Comparison of ENCODE assay signal across 8 mouse cellular contexts in the genomic region with DNA sequence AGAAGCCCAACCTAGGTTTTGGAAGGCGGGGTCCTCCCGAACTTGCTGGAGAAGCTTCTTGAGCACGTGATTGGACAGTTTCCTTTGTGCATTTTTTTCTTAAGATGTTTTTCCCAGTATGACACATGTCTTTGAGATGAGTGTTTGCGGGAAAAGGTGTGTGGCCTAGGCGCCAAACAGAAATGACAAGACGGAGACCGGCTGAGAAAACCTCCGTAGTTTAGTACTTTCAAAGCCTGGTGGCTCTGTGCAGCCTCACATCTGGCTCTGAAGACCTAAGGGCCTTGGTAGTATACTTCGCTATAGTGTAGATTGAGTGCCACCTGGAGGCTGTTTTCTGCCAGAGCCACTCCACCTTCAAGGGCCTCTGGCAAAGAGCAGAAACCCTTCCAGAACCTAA. TPM values are rescaled to one million over a fixed set of nuclear protein-coding genes. Genes with fewer than 3 reads are reported as not detected.
DNase-seq lines count a peak whose midpoint lies in the region; ATAC-seq and TF ChIP-seq lines count a peak whose summit lies in the region.

No protein-coding gene starts in this region.

- peak overlapping the region; percentile 35 for H3K4me3 ChIP-seq in erythroblast, embryonic 14.5 days (replicated peaks)
- H3K4me3 ChIP-seq in heart, embryonic 13.5 days: peak overlapping the region; percentile 42
- peak overlapping the region; percentile 39 for H3K4me3 ChIP-seq in kidney, embryonic 16.5 days (ENCODE audit: low read length)
- no peak overlapping the region for H3K4me3 ChIP-seq in lung, adult 2 months (replicated peaks; ENCODE audit: extremely low read depth, low read depth, low read length)
- H3K4me3 ChIP-seq in neural tube, embryonic 15.5 days (replicated peaks): peak overlapping the region; percentile 26
- no peak overlapping the region for H3K4me3 ChIP-seq in thymus, adult 2 months (ENCODE audit: control insufficient read depth, insufficient read depth, low read length)

- H3K27ac ChIP-seq in heart, embryonic 13.5 days (replicated peaks): no peak overlapping the region
- no peak overlapping the region for H3K27ac ChIP-seq in kidney, embryonic 16.5 days (ENCODE audit: low read length)
- H3K27ac ChIP-seq in neural tube, embryonic 15.5 days (replicated peaks): peak overlapping the region; percentile 23; the same call in 1 of the 2 replicates
- no peak overlapping the region for H3K27ac ChIP-seq in thymus, adult 2 months (ENCODE audit: control insufficient read depth, insufficient read depth, low read length)

- H3K9ac ChIP-seq in heart, embryonic 13.5 days: peak overlapping the region; percentile 71; the same call in 1 of the 2 replicates
- H3K9ac ChIP-seq in kidney, embryonic 16.5 days (replicated peaks; ENCODE audit: low read length): peak overlapping the region; percentile 40
- no peak overlapping the region for H3K9ac ChIP-seq in neural tube, embryonic 15.5 days (replicated peaks)

- no peak for ATAC-seq in heart, embryonic 13.5 days (ENCODE audit: extremely low read depth, insufficient number of reproducible peaks, low FRiP score, low TSS enrichment)
- ATAC-seq in kidney, embryonic 16.5 days (ENCODE audit: low FRiP score, low TSS enrichment): peak; percentile 57
- ATAC-seq in neural tube, embryonic 15.5 days (ENCODE audit: low FRiP score): no peak

- peak; percentile 79 to 83 for DNase-seq in CD8-positive naive resting alpha-beta T cell, adult 2 months (ENCODE audit: low read depth in 2 of 2, low spot score in 2 of 2)
- peak; percentile 86 for DNase-seq in adrenal gland, postnatal 14 days
- DNase-seq in lung, adult 2 months: peak; percentile 71
- DNase-seq in thymus, adult 2 months: peak; percentile 86

- peak overlapping the region; percentile 67 for H3K4me2 ChIP-seq in heart, embryonic 13.5 days
- H3K4me2 ChIP-seq in kidney, embryonic 16.5 days (replicated peaks; ENCODE audit: low read depth, low read length): peak overlapping the region; percentile 48
- peak overlapping the region; percentile 49 for H3K4me2 ChIP-seq in neural tube, embryonic 15.5 days

- peaks cover 56% of the 10 kb centered on the region for H3K4me1 ChIP-seq in erythroblast, embryonic 14.5 days (ENCODE audit: control insufficient read depth)
- H3K4me1 ChIP-seq in heart, embryonic 13.5 days: peaks cover 22% of the 10 kb centered on the region
- H3K4me1 ChIP-seq in kidney, embryonic 16.5 days (ENCODE audit: insufficient read depth, low read length): peaks cover 12% of the 10 kb centered on the region
- peaks cover 6% of the 10 kb centered on the region; the same call in 1 of the 2 replicates for H3K4me1 ChIP-seq in lung, adult 2 months (ENCODE audit: control insufficient read depth, insufficient read depth, low read length)
- peaks cover 25% of the 10 kb centered on the region for H3K4me1 ChIP-seq in neural tube, embryonic 15.5 days
- peaks cover 8% of the 10 kb centered on the region for H3K4me1 ChIP-seq in thymus, adult 2 months (replicated peaks; ENCODE audit: control insufficient read depth, insufficient read depth, low read length)

- no peaks in the 10 kb centered on the region for H3K36me3 ChIP-seq in erythroblast, embryonic 14.5 days (ENCODE audit: control insufficient read depth)
- no peaks in the 10 kb centered on the region for H3K36me3 ChIP-seq in heart, embryonic 13.5 days
- H3K36me3 ChIP-seq in kidney, embryonic 16.5 days (ENCODE audit: insufficient read depth, low read length): no peaks in the 10 kb centered on the region
- no peaks in the 10 kb centered on the region for H3K36me3 ChIP-seq in neural tube, embryonic 15.5 days
- H3K36me3 ChIP-seq in thymus, adult 2 months (ENCODE audit: control insufficient read depth, insufficient read depth, low read length): no peaks in the 10 kb centered on the region

- no peak for TF ChIP-seq POLR2A in lung, adult 2 months (IDR thresholded peaks at IDR 0.05; ENCODE audit: borderline replicate concordance, extremely low read depth, low read depth, low read length)
- no peak for TF ChIP-seq POLR2A in thymus, adult 2 months (IDR thresholded peaks at IDR 0.05; ENCODE audit: control insufficient read depth, extremely low read depth, insufficient read depth, low read length, poor library complexity)

- H3K27me3 ChIP-seq in erythroblast, embryonic 14.5 days (ENCODE audit: control insufficient read depth): peaks cover 18% of the 10 kb centered on the region
- peaks cover 8% of the 10 kb centered on the region for H3K27me3 ChIP-seq in heart, embryonic 13.5 days (replicated peaks)
- H3K27me3 ChIP-seq in kidney, embryonic 16.5 days (ENCODE audit: insufficient read depth, low read length): no peaks in the 10 kb centered on the region; the same call in 1 of the 2 replicates
- H3K27me3 ChIP-seq in neural tube, embryonic 15.5 days (replicated peaks): no peaks in the 10 kb centered on the region
- H3K27me3 ChIP-seq in thymus, adult 2 months (ENCODE audit: control insufficient read depth, insufficient read depth, low read length): no peaks in the 10 kb centered on the region

- TF ChIP-seq CTCF in lung, adult 2 months (IDR thresholded peaks at IDR 0.05; ENCODE audit: insufficient read depth, low read length): peak; percentile 66
- TF ChIP-seq CTCF in thymus, adult 2 months (IDR thresholded peaks at IDR 0.05; ENCODE audit: borderline replicate concordance, control insufficient read depth, extremely low read depth, insufficient read depth, low read length, poor library complexity): no peak

- 5% methylated on average over 9 of the region's 9 CpGs for WGBS in heart, embryonic 13.5 days
- 2% methylated on average over 9 of the region's 9 CpGs for WGBS in kidney, embryonic 16.5 days
- 1% methylated on average over 9 of the region's 9 CpGs for WGBS in lung, adult 2 months
- 7% methylated on average over 9 of the region's 9 CpGs for WGBS in neural tube, embryonic 15.5 days
- WGBS in thymus, adult 2 months: 6% methylated on average over 9 of the region's 9 CpGs

- no peaks in the 10 kb centered on the region for H3K9me3 ChIP-seq in erythroblast, embryonic 14.5 days (ENCODE audit: control insufficient read depth, low read length)
- no peaks in the 10 kb centered on the region for H3K9me3 ChIP-seq in heart, embryonic 13.5 days
- no peaks in the 10 kb centered on the region for H3K9me3 ChIP-seq in kidney, embryonic 16.5 days (ENCODE audit: low read length)
- no peaks in the 10 kb centered on the region for H3K9me3 ChIP-seq in neural tube, embryonic 15.5 days (replicated peaks)

RNA-seq across cellular contexts. Expression of gene Tia1, which starts 3.0 kb away (rescaled TPM):
- total RNA-seq in adrenal gland, postnatal 14 days (2021): 48.8 and 69.5 TPM in 2 replicates
- polyA plus RNA-seq in erythroblast, embryonic 14.5 days (2012): 0.58 and 0.72 TPM in 2 replicates
- 120 and 125 TPM in 2 replicates for polyA plus RNA-seq in heart, embryonic 13.5 days (2015; fragmentation: Nextera tagmentation; extraction: Ambion mirVana)
- polyA plus RNA-seq in kidney, embryonic 16.5 days (2015; fragmentation: Nextera tagmentation; extraction: Ambion mirVana): 187 and 221 TPM in 2 replicates
- polyA plus RNA-seq in lung, adult 2 months (2012; rRNA removed): 12.8 and 22.0 TPM in 2 replicates
- 275 and 303 TPM in 2 replicates for polyA plus RNA-seq in neural tube, embryonic 15.5 days (2015; fragmentation: Nextera tagmentation; extraction: Ambion mirVana)
- 73.1 and 83.4 TPM in 2 replicates for polyA plus RNA-seq in thymus, adult 2 months (2012; rRNA removed)

RNA-seq across cellular contexts. Expression of gene Pcyox1, which starts 4.0 kb away (rescaled TPM):
- total RNA-seq in adrenal gland, postnatal 14 days (2021): 145 and 151 TPM in 2 replicates
- polyA plus RNA-seq in erythroblast, embryonic 14.5 days (2012): 0.08 and 0.46 TPM in 2 replicates
- polyA plus RNA-seq in heart, embryonic 13.5 days (2015; fragmentation: Nextera tagmentation; extraction: Ambion mirVana): 51.2 and 52.0 TPM in 2 replicates
- 113 and 119 TPM in 2 replicates for polyA plus RNA-seq in kidney, embryonic 16.5 days (2015; fragmentation: Nextera tagmentation; extraction: Ambion mirVana)
- polyA plus RNA-seq in lung, adult 2 months (2012; rRNA removed): 25.6 and 28.6 TPM in 2 replicates
- polyA plus RNA-seq in neural tube, embryonic 15.5 days (2015; fragmentation: Nextera tagmentation; extraction: Ambion mirVana): 79.8 and 89.6 TPM in 2 replicates
- 14.9 and 15.8 TPM in 2 replicates for polyA plus RNA-seq in thymus, adult 2 months (2012; rRNA removed)

RNA-seq across cellular contexts. Expression of gene Gm44790, which starts 25.5 kb away (rescaled TPM):
- 0.78 TPM in 1 of 2 replicates, not detected in the other for total RNA-seq in adrenal gland, postnatal 14 days (2021)
- not detected in 2 replicates for polyA plus RNA-seq in erythroblast, embryonic 14.5 days (2012)
- 0.60 TPM in 1 of 2 replicates, not detected in the other for polyA plus RNA-seq in heart, embryonic 13.5 days (2015; fragmentation: Nextera tagmentation; extraction: Ambion mirVana)
- polyA plus RNA-seq in kidney, embryonic 16.5 days (2015; fragmentation: Nextera tagmentation; extraction: Ambion mirVana): 0.80 TPM in 1 of 2 replicates, not detected in the other
- 6.9 and 9.6 TPM in 2 replicates for polyA plus RNA-seq in lung, adult 2 months (2012; rRNA removed)
- polyA plus RNA-seq in neural tube, embryonic 15.5 days (2015; fragmentation: Nextera tagmentation; extraction: Ambion mirVana): not detected in 2 replicates
- polyA plus RNA-seq in thymus, adult 2 months (2012; rRNA removed): 32.3 and 32.5 TPM in 2 replicates

RNA-seq across cellular contexts. Expression of gene Snrpg, which starts 29.9 kb away (rescaled TPM):
- total RNA-seq in adrenal gland, postnatal 14 days (2021): 248 and 268 TPM in 2 replicates
- polyA plus RNA-seq in erythroblast, embryonic 14.5 days (2012): 2.2 and 3.6 TPM in 2 replicates
- 315 and 377 TPM in 2 replicates for polyA plus RNA-seq in heart, embryonic 13.5 days (2015; fragmentation: Nextera tagmentation; extraction: Ambion mirVana)
- 575 and 578 TPM in 2 replicates for polyA plus RNA-seq in kidney, embryonic 16.5 days (2015; fragmentation: Nextera tagmentation; extraction: Ambion mirVana)
- 30.3 and 36.8 TPM in 2 replicates for polyA plus RNA-seq in lung, adult 2 months (2012; rRNA removed)
- polyA plus RNA-seq in neural tube, embryonic 15.5 days (2015; fragmentation: Nextera tagmentation; extraction: Ambion mirVana): 344 and 348 TPM in 2 replicates
- 67.2 and 87.1 TPM in 2 replicates for polyA plus RNA-seq in thymus, adult 2 months (2012; rRNA removed)

RNA-seq across cellular contexts. Expression of gene Fam136a, which starts 35.5 kb away (rescaled TPM):
- total RNA-seq in adrenal gland, postnatal 14 days (2021): 84.9 and 89.9 TPM in 2 replicates
- polyA plus RNA-seq in erythroblast, embryonic 14.5 days (2012): 0.26 and 0.27 TPM in 2 replicates
- 93.8 and 107 TPM in 2 replicates for polyA plus RNA-seq in heart, embryonic 13.5 days (2015; fragmentation: Nextera tagmentation; extraction: Ambion mirVana)
- polyA plus RNA-seq in kidney, embryonic 16.5 days (2015; fragmentation: Nextera tagmentation; extraction: Ambion mirVana): 145 and 146 TPM in 2 replicates
- polyA plus RNA-seq in lung, adult 2 months (2012; rRNA removed): 8.3 and 8.5 TPM in 2 replicates
- 112 and 116 TPM in 2 replicates for polyA plus RNA-seq in neural tube, embryonic 15.5 days (2015; fragmentation: Nextera tagmentation; extraction: Ambion mirVana)
- polyA plus RNA-seq in thymus, adult 2 months (2012; rRNA removed): 14.3 and 15.3 TPM in 2 replicates

Comparison
In these comparisons a context has a peak if more than half of its experiments do, and no peak if none do; other contexts are left out.
1. H3K4me3 ChIP-seq: peak in erythroblast, embryonic 14.5 days (single experiment), heart, embryonic 13.5 days (single experiment), kidney, embryonic 16.5 days (single experiment) and neural tube, embryonic 15.5 days (single experiment); none in lung, adult 2 months (single experiment) and thymus, adult 2 months (single experiment).
2. RNA of gene Pcyox1, which starts 4.0 kb away (polyA plus RNA-seq): 113 to 119 TPM in kidney, embryonic 16.5 days, 79.8 to 89.6 TPM in neural tube, embryonic 15.5 days, 51.2 to 52.0 TPM in heart, embryonic 13.5 days, 25.6 to 28.6 TPM in lung, adult 2 months and 14.9 to 15.8 TPM in thymus, adult 2 months; 0.08 to 0.46 TPM in erythroblast, embryonic 14.5 days; every median in the first group is over 10 times any median in the second.
3. Peak in every context shown above with its lines, with median percentiles within 50 percentile points of each other: DNase-seq and H3K4me2 ChIP-seq.